Mouse (Mus musculus): ENCODE measurements around the gene Bri3.

Gene Bri3

DNA sequence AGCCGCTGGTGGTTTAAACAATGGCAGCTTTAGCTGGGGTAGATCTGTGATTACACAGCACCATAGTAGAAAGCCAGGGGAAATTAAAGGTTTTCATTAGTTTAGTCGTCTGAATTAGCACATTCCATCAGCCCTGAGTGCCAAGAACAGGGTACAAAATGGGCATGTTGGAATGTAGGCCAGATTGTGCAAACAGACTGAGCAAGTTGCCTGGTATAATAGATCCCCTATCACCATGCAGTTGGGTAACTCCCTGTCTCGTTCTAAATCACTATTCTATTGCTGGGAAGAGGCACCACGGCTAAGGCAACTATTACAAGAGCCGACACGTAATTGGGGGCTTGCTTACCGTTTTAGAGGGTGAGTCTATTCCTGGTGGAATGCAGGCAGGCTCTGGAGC is 9.5 kb upstream of the Bri3 start:
- DNase-seq (ENCODE audit: low spot score): no peak

DNA sequence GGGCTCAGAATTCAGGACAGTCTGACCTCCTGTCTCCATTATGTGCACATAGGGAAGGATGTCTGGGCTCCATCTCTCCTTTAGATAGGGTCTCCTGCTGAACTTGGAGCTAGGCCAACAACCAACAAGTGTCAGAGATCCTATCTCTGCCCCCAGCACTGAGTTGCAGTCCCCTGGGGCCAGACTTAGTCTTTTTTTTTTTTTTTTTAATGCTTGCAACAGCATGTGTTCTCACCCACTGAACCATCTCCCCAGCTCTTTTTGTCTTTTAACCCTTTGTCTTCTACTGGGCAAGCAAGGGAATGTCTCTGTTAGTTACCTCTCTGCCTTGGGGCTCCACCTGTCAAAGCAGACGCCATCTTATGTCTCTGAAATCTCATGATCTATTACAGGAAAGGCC is 5.3 kb upstream of the Bri3 start:
- DNase-seq (ENCODE audit: low spot score): no peak

DNA sequence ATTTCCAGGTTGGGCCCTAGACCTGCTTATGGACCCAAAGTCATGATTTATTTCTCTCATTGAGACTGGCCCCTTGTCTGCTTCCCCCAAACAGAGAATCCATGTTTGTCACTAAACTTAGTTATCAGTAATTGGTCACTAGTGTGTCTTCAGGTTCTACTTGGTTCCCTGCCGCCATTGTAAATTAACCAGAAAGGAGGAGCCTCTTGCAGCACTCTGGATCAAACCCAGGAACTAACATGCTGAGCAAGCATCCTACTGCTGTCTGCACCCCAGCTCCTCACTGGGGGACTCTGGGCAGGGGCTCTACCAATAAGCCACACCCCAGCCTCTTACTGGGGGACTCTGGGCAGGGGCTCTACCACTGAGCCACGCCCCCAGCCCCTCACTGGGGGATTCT is 1.4 kb downstream of the Bri3 start:
- no peak for DNase-seq (ENCODE audit: low spot score)

- no peak for DNase-seq (ENCODE audit: low spot score)
Observed at GRCm38 (mm10) chr5:144246669-144247068, 2.4 kb downstream of the Bri3 start.

- DNase-seq (ENCODE audit: low spot score): no peak
Observed at GRCm38 (mm10) chr5:144247307-144247706, 3.1 kb downstream of the Bri3 start.

GRCm38 (mm10) chr5:144247906-144248585 is 3.8 kb downstream of the Bri3 start:
- DNase-seq (ENCODE audit: low spot score): no peak

GRCm38 (mm10) chr5:144249871-144250270 is 5.6 kb downstream of the Bri3 start:
- DNase-seq (ENCODE audit: low spot score): no peak

DNA sequence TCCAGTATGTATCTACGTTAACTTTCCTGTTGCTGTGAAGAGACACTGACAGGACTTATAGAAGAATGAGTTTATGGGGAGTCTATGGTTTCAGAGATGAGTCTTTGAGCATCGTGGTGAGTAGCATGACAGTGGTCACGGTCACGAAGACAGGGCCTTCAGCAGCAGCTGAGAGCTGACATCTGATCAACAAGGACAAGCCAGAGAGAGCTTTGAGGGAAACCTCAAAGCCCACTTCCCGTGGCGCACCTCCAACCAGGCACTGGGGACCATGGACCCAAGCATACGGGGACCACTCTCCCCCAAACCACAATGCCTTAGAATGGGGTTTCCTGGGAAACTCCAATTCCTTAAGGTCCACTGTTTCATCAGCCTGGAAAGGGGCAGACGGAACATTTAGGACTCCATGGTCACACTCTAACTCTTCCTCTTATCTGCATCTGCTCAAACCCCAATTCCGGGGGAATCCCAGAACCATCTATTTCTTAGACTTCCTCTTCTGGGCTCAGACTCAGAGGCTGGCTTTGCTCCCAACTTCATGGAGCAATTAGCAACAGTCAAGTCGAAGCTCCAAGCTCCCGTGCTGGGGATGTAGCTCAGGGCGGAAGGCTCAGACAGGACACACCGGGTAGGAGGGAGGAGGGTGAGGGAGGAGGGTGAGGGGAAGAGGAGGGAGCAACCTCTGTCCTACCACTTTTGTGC is 7.8 kb downstream of the Bri3 start:
- DNase-seq (ENCODE audit: low spot score): no peak

DNA sequence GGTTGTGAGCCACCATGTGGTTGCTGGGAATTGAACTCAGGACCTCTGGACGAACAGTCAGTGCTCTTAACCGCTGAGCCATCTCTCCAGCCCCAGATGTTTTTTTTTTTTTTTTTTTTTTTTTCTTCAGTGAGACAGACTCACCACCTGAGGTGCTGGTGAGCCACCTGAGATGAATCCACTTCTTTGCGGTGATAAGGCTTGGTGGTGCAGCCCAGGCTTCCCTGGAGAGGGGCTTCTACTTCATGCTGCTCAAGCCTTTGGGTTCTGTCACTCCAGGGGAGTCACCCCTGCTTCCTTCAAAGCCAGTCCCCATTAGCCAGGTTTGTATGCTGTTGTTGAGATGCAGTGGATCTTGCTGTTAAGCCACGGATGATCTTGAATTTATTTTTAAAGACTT is 9.0 kb downstream of the Bri3 start:
- DNase-seq (ENCODE audit: low spot score): no peak

DNA sequence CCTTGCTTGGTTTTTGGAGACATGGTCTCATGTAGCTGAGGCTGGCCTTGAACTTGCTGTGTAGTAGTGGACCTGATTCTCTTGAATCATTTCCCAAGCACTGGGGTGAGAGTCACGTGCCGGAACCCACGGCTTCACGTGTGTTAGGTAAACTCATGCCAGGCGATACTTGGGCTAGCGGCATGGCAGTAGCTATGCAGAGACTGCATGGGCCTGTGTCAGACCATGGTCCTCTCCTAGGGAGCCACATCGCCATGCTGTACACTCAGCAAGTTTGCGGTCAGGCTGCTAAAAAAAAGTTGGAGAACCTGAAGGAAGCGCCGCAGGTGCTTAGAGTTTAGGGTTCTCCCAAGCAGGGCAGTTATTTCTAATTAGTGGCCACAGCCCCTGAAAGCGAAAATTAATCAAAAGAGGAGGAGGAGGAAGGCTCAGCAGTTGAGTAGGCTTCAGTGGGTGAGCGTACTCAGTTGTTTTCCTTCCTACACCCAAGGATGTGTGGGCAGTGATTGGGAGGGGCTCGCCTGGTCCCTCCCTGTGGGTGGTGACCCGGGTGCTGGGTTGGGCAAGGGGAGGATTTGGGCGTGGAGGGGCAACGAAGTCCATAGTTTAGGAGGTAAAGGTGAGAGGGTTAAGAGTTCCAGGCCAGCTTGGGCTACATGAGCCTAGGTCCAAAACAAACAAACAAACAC is 10.0 kb downstream of the Bri3 start:
- DNase-seq (ENCODE audit: low spot score): no peak

DNA sequence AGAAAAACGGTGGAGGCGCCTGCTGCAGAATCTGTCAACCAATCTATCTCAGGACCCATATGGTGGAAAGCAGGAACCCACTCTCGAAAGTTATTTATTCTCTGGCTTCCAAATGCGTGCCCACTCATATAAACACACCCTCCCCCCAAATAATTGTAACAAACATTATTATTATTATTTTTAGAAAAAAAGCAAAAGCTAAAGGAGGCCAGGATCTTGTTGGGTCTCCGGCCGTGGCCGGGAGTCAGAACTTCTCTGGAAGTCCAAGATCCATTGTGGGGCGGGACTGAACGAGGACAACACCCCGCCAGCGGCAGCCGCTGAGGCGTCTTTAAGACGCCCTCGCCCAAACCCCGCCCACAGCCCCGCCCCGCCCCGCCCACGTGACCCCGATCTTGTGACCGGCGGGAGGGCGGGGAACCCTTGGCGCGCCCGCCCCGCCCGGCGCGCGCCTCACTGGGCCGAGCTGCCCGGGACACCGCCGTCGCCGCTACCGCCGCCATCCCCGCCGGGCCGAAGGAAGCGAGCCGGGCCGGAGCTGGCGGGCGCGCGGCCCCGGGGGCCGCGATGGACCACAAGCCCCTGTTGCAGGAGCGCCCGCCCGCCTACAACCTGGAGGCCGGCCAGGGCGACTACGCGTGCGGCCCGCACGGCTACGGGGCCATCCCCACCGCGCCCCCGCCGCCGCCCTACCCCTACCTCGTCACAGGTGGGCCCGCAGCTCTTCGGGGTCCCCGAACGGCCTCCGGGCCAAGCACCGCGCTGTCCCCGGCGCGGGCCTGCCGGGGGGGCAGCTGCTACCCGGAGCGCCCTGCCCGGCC is 10.8 kb downstream of the Bri3 start:
- DNase-seq (ENCODE audit: low spot score): no peak

- no peak for DNase-seq (ENCODE audit: low spot score)
Observed at GRCm38 (mm10) chr5:144255632-144256540, 11.6 kb downstream of the Bri3 start.

- no peak for DNase-seq (ENCODE audit: low spot score)
Observed at GRCm38 (mm10) chr5:144256541-144256870, 12.3 kb downstream of the Bri3 start.

GRCm38 (mm10) chr5:144256888-144257287 is 12.7 kb downstream of the Bri3 start:
- no peak for DNase-seq (ENCODE audit: low spot score)

GRCm38 (mm10) chr5:144257451-144258110 is 13.3 kb downstream of the Bri3 start:
- no peak for DNase-seq (ENCODE audit: low spot score)

GRCm38 (mm10) chr5:144258131-144258611 is 13.9 kb downstream of the Bri3 start:
- DNase-seq (ENCODE audit: low spot score): no peak

- no peak for DNase-seq (ENCODE audit: low spot score)
Observed at GRCm38 (mm10) chr5:144258687-144259086, 14.4 kb downstream of the Bri3 start.

DNA sequence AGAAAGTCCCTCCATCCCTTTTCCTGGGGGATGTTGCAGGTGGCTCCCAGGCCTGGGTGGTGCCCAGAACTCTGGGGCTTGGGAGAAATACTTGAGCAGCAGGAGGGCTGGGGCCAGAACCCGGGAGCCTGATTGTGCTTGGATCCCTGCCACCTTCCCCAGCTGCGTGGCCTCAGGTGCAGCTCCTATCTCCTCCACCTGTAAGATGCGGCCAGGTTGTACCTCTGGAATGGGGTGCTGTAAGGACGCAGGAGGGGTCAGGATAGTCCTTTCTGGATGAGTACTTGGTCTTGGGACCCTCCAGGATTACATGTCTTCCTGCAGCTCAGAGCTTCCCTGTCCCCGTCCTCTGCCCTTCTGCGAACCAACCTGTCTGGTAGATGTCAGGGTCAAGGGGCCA is 15.0 kb downstream of the Bri3 start:
- DNase-seq (ENCODE audit: low spot score): no peak

GRCm38 (mm10) chr5:144260464-144260863 is 16.2 kb downstream of the Bri3 start:
- no peak for DNase-seq (ENCODE audit: low spot score)

DNA sequence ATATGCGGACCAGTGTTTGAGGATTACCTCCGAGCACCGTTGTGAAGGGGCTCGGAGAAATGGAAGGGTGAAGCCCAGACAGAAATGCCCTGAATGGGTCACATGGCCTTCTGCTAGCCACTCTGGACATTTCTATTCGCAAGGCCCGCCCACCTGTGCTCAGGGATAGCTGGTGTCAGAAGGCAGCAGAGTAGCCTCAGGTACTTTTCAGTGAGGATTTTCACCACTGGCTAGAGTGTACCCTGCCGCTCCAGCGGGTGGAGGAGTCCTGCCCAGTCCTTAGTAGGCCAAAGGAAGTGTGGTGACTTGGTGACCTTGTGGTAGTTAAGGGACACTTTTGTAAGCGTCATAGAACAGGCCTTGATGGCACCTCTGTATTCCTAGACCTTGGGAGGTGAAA is 17.1 kb downstream of the Bri3 start:
- DNase-seq (ENCODE audit: low spot score): no peak

DNA sequence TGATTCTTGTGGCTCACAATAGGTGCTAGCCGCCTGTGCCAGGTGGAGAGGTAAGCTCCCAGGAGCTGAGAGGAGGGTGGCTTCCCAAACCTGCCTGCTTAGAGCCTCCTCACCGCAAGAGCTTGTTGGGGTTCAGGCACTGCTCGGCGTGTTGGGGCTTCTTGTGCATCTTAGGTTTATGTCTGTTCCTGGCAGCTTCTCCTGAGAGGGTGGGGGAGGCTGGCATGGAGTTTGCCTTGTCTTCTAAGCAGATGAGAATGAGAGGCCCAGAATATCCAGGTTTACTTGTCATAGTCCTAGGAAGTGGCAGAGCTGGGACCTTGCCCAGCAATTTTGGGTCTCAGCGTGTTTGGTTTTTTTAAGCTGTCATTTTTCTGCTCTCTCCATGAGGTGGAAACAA is 17.6 kb downstream of the Bri3 start:
- no peak for DNase-seq (ENCODE audit: low spot score)
